Mouse (Mus musculus) c-Kit-positive CD71-positive TER-119-negative erythroid progenitor cells, embryonic 14.5 days (primary cell): ENCODE measurements around the gene Erfe.
A peak's percentile ranks its signal among the peaks of the same experiment; 100 is the strongest.

ENCODE experiments used
- DNase-seq: peaks from one replicate; pipeline ENCODE4 v3.0.0-alpha.2; 2013; ENCODE audit warnings: low read depth

The Erfe gene

DNA sequence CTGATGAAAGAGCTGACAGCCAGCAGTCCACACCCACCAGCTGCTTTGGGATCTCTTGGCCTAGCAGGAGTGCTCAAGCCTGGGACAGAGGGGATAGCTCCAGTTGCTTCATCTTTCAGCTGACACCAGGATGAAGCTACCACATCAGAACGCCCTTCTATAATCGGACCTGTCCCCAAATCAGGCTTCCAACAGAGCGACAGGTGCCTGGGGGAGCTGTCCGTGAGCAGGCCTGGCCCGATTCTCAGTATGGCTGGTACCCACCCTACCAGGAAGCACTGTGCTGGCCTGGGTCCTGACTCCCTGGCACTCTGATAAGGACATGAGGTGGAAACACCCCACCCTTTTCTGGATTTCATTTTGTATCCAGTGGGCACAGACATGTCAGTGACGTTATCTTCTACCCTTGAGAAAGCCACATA, 7.2 kb downstream of the Erfe start:
- peak; percentile 86 for DNase-seq

DNA sequence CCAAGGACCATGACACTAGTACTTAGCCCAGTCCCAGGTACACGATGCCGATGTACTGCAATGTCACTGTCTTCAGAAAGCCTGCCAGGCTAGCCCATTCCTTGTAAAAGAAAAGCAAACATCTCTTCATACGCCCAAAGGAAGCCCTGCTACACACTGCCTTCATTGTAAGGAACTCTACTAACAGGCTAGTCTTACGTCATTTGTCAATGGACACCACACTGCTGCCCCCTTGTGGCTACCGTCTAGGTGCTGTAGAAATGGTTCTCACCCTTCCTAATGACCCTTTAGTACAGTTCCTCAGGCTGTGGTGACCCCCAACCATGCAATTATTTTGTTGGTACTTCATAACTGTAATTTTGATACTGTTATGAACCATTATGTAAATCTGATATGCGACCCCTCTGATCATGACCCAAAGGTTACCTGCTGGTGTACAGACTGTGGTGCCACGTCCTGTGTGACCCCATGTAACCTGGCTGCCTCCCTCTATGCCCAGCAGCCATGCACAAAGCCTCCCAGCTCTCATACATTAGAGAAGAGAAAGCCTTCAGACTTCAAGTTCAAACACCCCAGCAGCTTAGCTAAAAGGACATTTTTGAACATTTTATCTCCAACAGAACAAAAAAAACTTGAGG, 14.3 kb downstream of the Erfe start:
- DNase-seq: peak; percentile 76

DNA sequence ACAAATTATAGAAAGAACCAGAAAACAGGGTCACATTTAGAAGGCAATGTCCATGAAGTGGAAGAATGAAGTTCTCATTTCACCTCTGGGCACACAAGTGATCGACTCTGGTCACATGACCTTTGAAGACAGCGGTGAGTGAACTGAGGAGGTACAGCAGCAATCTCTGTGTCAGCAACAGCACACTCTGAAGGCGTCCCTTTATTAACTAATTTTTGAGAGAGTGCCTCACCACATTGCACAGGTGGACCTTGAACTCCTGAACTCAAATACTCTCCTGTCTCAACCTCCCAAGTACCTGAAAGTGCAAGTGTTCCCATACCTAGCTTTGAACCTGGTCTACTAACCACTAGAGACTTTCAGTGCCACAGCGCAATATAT, 14.9 kb downstream of the Erfe start:
- no peak for DNase-seq

DNA sequence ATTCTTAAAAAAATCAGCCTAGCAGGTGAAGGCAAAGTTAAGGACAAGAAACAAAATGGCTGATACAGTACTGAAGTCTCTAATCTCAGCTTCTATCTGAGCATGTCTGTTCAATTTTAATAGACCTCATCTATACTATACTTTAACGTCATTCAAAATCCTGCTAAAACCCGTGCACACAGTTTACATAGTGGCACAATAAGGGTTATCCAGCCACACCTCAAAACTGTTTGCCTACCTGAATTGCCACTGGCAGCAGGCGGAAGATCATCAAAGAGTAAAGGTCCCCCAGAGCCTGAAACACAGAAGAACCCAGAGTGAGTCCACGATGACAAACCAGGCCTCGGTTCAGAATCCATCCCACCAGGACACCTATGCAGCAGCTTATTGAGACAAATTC, 24.1 kb downstream of the Erfe start:
- DNase-seq: no peak

DNA sequence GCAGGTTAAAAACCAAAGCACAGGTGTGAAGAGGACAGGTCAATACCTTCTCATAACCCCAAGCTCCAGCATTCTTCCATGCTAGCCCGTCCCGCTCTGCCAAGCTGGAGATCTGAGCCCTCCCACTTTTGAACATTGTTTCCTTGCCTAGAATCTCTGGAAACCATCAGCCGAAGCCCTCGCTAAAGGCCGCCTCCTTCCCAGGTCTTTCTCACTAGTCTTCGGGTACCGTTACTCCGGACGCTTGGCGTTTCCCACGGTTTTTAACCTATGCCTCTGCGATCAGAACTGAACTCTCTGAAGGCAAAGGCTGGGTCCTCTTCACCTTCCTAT, 31.7 kb downstream of the Erfe start:
- no peak for DNase-seq

DNA sequence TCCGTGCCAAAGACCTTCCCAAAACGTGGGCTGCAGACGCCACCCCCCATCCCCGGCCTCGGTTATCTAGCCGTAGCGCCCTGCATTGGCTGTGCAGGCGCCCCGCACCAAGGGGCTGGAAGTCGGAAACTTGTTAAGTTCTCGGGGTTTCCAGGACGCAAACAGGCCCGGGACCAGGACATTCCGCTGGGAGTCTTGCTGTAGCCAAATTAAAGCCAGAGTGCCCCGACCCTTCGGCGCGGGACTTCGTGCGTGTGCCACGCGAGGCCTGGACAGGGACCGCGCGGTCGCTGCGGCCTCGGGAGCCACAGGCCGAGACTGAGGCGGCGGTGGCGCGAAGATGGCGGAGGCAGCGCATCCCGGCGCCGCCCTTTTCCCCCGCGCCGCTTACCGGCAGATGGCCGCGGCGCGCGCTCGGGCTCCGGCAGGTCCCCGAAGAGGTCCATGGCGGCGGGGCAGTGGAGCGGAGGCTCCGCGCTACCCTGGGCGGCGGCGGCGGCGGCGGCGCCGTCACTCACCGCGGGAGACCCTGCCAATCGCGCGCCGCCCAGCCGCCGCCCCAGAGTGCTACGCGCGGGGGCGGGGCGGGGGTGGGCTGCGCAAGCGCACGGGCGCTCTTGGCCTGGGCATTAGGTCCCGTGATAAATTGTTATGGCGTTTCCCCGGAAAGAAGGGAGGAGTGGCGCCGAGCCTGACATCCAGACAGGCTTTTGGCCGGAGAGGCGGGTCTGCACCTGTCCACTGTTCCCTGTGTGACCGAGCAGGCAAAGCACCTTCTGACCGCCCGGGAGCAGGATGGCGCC, 32.2 kb downstream of the Erfe start, which contains the start of gene Ilkap:
Gene Ilkap (minus strand): TSS at position 556 of the 803 bp plus-strand sequence.
- peak; percentile 76 for DNase-seq

DNA sequence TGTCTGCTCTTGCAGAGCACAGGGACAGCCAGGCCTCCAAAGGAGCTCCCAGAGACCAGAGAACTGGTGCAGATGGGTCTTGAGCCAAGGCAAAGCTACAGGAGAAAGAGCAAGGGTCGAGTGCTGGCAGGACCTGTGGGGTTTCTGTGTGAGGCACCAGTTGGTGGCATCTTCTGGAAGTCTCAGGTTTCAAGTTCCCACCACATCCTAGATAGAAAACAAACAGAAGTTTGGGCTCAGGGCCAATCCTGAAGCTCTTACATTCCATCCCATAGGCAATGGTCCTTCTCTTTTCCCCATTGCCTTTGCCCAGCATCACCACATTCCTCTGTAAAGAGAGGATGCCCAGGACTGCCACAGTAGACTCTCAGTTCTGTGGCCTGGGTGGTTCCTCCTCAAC, 38.7 kb downstream of the Erfe start:
- DNase-seq: no peak

DNA sequence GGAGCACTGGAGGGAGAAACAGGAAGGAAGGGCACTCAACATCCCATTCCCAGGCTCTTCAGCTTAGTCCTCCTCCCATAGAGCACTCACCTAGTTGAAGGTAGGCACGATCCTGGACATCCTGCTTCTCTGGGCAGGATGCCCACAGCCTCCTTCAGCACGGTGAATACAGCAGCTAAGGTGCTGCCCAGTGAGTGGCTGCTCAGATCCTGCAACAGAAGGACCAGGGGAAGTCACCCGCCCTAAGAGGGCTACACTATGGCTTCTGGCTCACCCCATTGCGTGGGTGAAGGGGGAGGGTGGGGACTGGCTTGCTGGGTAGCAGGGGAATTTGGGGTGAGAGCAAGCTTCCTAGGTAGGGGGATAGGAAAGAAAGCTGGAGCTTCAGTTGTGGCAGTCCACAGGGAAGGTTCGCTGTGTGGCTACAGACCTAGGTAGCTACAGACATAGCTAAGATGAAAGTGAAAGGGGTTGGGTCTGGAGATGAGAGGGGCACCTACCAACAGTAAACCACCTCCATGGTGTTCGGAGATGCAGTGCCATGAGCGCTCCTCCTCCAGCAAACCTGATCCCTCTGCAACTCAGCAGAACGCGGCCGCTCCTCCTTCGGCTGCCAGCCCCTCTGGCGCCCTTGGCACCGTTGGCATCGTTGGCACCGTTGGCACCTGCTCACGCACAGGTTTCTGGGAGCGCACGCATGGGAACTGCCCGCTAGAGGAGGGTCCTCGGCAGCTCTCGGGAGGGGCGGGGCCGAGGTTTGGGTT, 39.4 kb downstream of the Erfe start:
- no peak for DNase-seq

DNA sequence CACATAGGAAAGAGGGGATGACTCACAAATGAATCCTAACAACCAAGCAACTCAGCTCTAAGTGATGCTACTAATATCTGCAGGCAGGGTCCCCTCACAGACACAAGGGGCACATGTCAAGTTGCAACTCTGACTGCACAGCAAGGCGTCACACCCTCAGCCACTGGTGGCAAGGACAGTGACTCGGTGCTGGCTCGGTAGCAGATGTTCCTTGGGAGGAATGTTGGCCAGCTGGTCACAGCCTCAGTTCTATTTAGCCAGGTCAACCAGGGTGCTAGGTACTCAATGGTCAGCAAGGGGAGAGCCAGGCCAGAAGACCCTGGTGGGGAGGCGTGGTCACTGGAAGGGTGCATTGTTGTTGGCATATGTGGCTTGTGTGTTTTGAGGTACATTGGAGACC, 41.6 kb downstream of the Erfe start:
- DNase-seq: no peak

DNA sequence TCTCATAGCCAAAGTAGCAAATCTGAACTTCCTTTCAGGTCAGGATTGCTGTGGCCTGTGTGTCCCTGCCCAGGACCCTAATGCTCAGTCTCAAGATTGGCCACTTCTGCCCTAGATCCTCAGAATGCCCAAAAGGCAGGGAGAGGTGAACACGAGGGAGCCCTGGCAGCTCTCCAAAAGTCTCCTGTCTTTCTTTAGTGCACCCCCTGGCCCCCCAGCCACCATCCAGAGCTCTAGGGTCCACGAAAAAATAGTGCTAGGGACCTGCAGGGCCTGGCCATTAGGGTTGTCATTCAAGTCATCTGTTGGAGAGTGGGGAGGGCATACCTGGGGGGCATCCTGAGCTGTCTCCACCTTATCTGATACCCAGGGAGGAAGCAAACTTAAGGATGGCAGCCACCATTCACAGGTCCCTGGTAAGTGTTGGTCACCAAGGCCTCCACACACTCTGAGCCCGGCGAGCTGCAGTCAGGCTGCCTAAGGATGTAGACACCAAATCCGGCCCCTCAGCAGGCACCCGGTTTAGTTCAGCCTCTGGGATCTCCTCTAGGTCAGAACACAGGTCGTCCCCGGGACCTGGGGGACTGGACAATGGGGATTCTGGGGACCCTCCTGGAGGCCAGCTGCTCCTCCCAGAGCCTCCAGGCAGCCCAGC, 45.5 kb downstream of the Erfe start:
- no peak for DNase-seq

DNA sequence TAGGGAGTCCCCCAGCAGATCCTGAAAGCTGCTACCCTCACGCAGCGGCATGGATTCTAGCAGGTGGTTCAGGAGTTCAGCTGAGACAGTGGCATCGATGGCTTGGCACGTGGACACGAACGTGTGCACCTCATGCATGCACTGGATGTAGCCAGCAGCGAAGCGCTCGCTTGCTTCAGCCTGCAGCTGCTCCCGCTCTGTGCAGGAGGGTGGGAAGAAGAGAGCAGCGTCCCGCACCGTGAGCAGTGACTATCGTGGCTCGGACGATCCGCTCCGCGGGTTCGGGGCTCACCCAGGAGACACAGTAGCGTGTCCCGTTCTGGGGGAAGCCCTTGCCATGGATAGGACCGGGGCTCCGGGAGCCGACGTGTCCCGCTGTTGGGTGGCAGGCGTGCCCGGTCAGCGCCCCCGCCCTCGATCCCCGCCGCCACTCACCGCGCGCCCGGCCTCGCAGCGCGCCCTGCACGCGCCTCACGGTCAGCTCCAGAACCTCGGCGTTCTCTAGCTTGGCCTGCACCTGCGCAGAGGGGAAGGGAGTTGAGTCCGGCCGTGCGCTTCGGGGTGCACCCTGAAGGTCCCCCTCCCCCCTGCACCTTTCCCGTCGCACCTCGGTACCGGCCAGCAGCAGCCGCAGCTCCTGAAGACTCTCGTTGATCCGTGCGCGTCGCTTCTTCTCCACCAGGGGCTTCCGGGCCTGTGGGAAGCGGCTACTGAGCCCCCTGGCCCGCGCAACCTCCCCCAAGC, 46.2 kb downstream of the Erfe start:
- DNase-seq: no peak

DNA sequence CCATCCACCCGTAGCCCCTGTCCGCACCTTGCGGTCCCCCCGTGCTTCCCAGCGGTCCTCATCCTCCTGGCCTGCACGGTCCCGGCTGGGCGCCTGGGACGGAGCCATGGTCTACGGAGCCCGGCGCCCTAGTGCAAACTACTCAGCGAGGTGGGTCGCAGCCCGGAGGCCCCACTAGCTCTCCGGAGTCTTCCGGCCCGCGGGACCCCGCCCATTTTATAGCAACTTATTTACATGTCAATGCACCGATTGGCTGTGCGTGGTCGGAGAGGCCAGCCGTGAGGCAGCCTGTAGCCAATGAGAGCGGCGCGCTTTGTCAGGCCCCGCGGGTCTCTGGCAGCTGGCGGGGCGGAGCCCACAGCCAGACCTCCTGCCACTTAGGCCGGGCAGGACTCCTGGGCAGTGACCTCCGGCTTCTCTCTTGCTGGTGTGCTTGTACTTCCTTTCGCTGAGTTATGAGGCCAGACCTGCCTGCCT, 46.8 kb downstream of the Erfe start:
- peak; percentile 87 for DNase-seq

DNA sequence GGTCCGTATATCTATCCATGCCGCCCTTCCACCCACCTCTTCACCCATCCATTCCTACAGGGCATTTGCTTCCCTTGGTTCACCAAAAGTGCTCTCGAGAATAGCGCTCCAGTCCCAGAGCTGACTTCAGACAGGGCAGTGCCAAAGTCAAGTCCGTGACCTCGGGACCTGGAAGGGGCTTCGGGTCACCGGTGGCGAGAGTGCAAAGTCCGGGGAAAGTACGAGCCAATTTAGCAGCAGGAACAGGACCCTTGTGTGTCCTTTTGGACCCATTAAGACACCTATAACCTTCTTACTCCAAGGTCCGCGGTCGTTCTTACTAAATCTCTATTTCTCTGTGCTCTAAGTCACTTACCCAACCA, 47.3 kb downstream of the Erfe start:
- no peak for DNase-seq

DNA sequence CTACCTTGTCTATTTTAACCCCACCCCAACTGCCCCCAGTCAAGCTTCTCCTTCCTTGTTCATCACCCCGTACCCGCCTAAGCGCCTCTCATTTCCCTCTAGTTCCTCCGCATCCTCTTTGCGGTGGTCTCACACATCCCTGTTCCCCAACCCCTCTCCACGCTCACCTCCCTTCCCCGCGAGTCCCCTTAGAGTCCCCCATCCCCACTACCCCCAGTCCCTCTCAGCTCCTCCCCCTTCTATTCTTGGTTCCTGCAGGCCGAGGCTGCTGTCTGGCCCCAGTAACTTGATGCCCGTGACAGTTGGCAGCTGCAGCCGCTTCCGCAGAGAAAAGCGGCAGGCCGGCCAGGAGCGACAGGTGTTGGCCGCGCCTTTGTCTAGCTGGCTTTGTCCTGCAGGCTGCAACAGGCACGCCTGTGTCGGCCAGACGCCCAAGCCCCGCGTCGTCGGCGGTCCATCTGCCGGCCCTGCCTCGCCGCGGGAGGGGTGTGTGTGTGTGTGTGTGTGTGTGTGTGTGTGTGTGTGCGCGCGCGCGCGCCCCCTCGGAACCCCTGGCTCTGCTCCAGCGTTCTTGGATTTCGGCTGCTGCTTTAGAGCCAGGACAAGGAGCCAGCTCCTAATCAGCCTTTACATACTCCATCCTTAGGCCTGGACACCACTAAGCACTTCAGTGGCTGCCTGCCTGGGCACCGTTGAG, 47.8 kb downstream of the Erfe start, which contains the start of gene Hes6:
Gene Hes6 (minus strand): TSS at position 141 of the 697 bp plus-strand sequence.
- DNase-seq: no peak

DNA sequence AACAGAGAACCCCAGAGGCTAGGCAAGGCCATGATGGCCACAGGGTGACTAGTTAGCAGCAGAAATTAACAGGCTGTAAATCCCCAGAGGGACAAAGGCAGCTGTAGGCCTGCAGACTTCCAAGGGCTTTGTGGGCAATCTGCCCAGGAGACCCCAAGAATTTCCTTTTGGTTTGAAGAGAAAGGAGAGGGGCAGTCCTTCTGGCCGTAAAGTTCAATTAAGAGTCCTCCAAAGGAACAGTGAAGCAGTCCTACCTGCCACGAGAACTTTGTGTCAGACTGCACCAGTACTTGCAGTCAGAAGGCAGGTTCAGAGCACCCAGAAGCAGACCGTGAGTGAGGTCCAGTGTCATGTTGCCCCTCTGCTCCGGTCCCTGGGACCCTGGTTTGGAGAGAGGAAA, 48.7 kb downstream of the Erfe start:
- DNase-seq: no peak

DNA sequence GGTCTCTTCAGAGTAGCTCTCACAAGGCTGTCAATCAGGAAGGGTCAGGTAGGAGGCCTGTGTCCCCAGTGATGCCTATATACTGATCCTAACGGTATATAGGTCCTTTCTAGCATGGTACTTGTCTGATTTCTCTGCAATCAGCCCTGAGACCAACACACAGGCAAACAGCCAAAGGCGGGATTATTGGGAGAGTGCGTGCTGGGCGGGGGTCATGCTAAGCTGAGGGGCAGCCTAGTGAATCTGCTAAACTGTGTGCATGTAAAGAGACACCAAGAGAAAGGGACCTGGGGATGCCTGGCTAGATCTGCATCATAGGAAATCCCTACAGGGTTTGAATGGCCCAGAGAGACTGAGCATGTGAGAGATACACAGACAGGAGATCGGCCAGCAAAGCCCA, 49.1 kb downstream of the Erfe start:
- DNase-seq: no peak

DNA sequence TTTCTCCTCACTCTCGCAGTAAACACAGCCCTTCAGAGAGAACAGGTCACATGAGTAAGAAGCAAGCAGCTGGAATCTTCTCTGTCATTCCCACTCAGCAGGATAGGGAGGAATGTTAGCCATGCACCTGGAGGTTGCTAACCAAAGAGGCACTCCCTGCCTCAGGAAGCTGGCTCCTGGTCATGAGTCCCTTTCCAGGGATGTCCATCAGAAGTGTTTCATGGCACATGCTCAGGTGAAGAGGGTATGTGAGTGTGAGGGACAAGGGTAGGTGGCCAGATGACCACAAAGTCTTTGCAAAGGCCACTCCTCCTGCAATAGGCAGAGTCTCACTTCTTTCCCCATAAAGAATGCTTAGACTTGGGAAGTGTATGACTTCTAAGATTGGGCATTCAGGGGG, 51.8 kb downstream of the Erfe start:
- no peak for DNase-seq

DNA sequence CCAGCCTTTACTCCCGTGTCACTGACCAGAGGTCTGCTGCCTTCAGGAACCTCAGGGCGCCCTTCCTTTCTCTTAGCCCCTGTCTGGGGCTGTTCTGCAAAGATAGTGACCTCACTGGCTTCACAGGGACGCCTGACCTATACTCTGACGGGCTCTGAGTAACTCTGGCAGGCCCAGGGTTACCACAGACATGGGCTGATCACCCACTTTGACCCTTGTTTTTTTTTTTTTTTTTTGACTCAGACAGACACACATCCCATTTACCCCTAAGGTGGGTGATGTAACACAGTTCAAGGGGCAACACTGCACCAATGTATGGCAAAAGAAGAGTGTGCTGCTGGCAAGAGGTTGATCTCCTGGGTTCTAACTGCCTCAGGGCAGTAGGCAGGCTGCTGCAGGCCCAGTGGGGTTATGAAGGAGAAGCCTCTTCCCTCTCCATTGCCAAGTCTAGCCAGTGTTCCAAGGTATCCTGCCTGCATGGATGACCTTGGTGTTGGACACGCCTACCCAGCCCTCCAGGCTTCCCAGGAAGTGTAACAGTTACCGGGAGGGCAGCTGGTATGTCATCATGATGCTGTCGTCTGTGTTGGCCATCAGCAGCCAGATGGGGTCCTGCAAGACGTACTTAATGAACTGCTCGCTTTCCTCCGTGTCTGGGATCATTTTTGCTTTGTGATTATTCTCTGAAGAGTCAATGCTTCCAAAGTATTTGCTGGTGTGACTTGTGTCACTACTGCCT, 53.8 kb downstream of the Erfe start:
- no peak for DNase-seq

DNA sequence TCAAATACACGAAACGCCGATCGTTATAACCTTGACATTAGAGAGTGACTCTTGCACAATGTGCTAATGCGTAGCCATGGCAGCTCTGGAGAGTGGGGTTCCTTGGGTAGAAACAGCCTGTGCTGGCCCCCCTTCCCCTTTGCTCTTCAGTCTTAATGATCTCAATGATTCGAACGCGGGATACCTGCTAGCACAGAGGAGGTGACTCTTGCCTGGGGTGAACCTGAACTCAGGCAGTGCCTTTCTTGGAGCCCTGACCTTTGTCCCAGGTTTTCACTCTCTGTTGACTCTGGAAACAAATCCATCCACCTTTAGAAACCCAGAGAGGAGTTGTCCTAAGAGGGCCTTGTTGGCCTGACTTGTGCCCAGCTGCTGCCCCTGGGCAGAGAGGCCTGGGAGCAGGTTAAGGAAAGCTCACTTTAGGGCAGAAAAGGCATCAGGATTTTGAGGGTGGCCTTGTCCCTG, 54.4 kb downstream of the Erfe start:
- DNase-seq: no peak
